In the genomic region with DNA sequence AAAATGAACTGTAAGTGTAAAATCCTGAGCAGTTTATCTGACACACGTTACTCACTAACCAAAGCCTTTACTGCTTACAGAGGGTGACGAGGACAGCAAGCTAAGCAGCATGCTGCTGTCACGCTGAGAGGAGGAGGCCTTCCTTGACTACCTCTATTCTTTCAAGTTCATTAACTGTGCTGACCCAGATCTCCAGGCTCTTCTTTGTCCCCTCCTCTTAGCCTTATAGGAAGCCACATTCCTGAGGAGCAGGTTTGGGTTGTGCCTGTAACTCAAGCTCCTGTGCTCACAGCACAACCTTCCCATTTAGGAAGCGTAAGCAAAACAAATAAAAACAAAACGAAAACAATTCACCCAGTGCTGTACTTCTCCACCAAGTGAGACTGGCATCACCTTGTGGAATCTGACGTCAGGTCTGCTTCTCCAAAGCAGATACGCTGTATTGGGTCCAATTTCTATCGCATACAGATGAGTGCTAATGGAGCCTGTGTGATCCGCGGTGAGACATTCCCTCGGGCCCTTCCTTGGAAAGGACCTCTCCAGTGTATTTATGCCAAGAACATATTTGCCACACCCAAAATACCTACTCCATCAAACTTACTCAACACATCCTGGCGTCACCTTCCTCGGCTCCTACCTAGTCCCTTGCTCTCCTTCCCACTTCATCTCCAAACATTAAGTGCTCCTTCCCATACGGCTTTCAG, we compare ENCODE assay signal across 17 mouse cellular contexts. TPM values are rescaled to one million over a fixed set of nuclear protein-coding genes. Genes with fewer than 3 reads are reported as not detected.
DNase-seq lines count a peak whose midpoint lies in the region; ATAC-seq and TF ChIP-seq lines count a peak whose summit lies in the region.
"Had no signal": no experiment of that assay in that cellular context is flagged by ENCODE, and none has a peak within 500 bp of the region (broad histone marks: within the 10 kb centered on the region; RNA-seq: fewer than 3 reads in every experiment).

No protein-coding gene starts in this region.

- peaks cover 9% of the 10 kb centered on the region; the same call in 1 of the 2 replicates for H3K4me1 ChIP-seq in cerebellum, adult 2 months (ENCODE audit: control insufficient read depth, insufficient read depth, low read length)
- H3K4me1 ChIP-seq in kidney, adult 2 months (ENCODE audit: control insufficient read depth, insufficient read depth, low read length): peaks cover 10% of the 10 kb centered on the region; the same call in 1 of the 2 replicates
- no peaks in the 10 kb centered on the region for H3K4me1 ChIP-seq in midbrain, embryonic 11.5 days (ENCODE audit: control insufficient read depth, insufficient read depth, low read length)
- peaks cover 5% of the 10 kb centered on the region for H3K4me1 ChIP-seq in midbrain, embryonic 16.5 days (ENCODE audit: control insufficient read depth, insufficient read depth, low read length)

- TF ChIP-seq CTCF in cerebellum, adult 2 months (IDR thresholded peaks at IDR 0.05; ENCODE audit: borderline replicate concordance, insufficient read depth, low read depth, low read length): no peak
- TF ChIP-seq CTCF in kidney, adult 2 months (conservative IDR thresholded peaks at IDR 0.05; ENCODE audit: insufficient read depth, insufficient read length, low read depth, low read length): no peak

- H3K9me3 ChIP-seq in midbrain, embryonic 11.5 days (ENCODE audit: control insufficient read depth, low read length): no peaks in the 10 kb centered on the region
- H3K9me3 ChIP-seq in midbrain, embryonic 16.5 days (replicated peaks; ENCODE audit: control insufficient read depth, low read length, poor library complexity, severe bottlenecking): no peaks in the 10 kb centered on the region
- H3K9me3 ChIP-seq: forebrain, embryonic 15.5 days; midbrain, embryonic 12.5 days had no signal

- H3K36me3 ChIP-seq in kidney, adult 2 months (ENCODE audit: control insufficient read depth, insufficient read depth, low read length): no peaks in the 10 kb centered on the region
- no peaks in the 10 kb centered on the region for H3K36me3 ChIP-seq in midbrain, embryonic 11.5 days (ENCODE audit: control insufficient read depth, insufficient read depth, low read length)
- no peaks in the 10 kb centered on the region for H3K36me3 ChIP-seq in midbrain, embryonic 16.5 days (ENCODE audit: control insufficient read depth, insufficient read depth, low read length)
- H3K36me3 ChIP-seq: forebrain, embryonic 15.5 days; midbrain, embryonic 12.5 days had no signal

- no peak for TF ChIP-seq POLR2A in cerebellum, adult 2 months (IDR thresholded peaks at IDR 0.05; ENCODE audit: borderline replicate concordance, insufficient read depth, low read length)
- no peak for TF ChIP-seq POLR2A in kidney, adult 2 months (IDR thresholded peaks at IDR 0.05; ENCODE audit: low read depth, low read length)

- peak; percentile 17 to 18 for DNase-seq in cerebellum, adult 2 months
- DNase-seq in cerebellum, postnatal 10 days: no peak
- peak; percentile 14 for DNase-seq in kidney, adult 2 months
- DNase-seq in kidney, postnatal 14 days: no peak
- peak; percentile 70 for DNase-seq in midbrain, embryonic 11.5 days (ENCODE audit: low spot score, missing footprints)
- peak; percentile 70 for DNase-seq in retina, embryonic 14.5 days (ENCODE audit: low spot score)
- DNase-seq in gastrocnemius, postnatal 10 days: no peak
- DNase-seq: cerebellum, adult 11-12 months; heart, adult 18-20 months; heart, postnatal 4 days; liver, postnatal 0 days; right cerebral cortex, adult 18-20 months; thymus, postnatal 4 days had no signal

- H3K27me3 ChIP-seq in cerebellum, adult 2 months (ENCODE audit: control insufficient read depth, insufficient read depth, low read length): no peaks in the 10 kb centered on the region
- no peaks in the 10 kb centered on the region for H3K27me3 ChIP-seq in kidney, adult 2 months (replicated peaks; ENCODE audit: control insufficient read depth, insufficient read depth, low read length)
- no peaks in the 10 kb centered on the region for H3K27me3 ChIP-seq in midbrain, embryonic 11.5 days (ENCODE audit: control insufficient read depth, insufficient read depth, low read length)
- H3K27me3 ChIP-seq in midbrain, embryonic 16.5 days (ENCODE audit: control insufficient read depth, insufficient read depth, low read depth, low read length): no peaks in the 10 kb centered on the region
- H3K27me3 ChIP-seq: forebrain, embryonic 15.5 days; midbrain, embryonic 12.5 days had no signal

- H3K27ac ChIP-seq in cerebellum, adult 2 months (ENCODE audit: insufficient read depth, low read length): no peak overlapping the region
- H3K27ac ChIP-seq in kidney, adult 2 months (ENCODE audit: insufficient read depth, low read depth, low read length): 0 out of 2 replicates have a peak overlapping the region, but pooled peaks have one; percentile 50
- no peak overlapping the region for H3K27ac ChIP-seq in midbrain, embryonic 11.5 days (ENCODE audit: low read depth, low read length)
- H3K27ac ChIP-seq in midbrain, embryonic 16.5 days (ENCODE audit: low read length): no peak overlapping the region
- H3K27ac ChIP-seq: forebrain, embryonic 15.5 days; midbrain, embryonic 12.5 days had no signal

- H3K4me3 ChIP-seq in cerebellum, adult 2 months (replicated peaks; ENCODE audit: insufficient read depth, low read depth, low read length): no peak overlapping the region
- 0 out of 2 replicates have a peak overlapping the region, but pooled peaks have one; percentile 3 for H3K4me3 ChIP-seq in kidney, adult 2 months (ENCODE audit: insufficient read depth, low read depth, low read length)
- no peak overlapping the region for H3K4me3 ChIP-seq in midbrain, embryonic 11.5 days (ENCODE audit: low read depth, low read length)
- no peak overlapping the region for H3K4me3 ChIP-seq in midbrain, embryonic 16.5 days (ENCODE audit: low read depth, low read length)
- H3K4me3 ChIP-seq: forebrain, embryonic 15.5 days; midbrain, embryonic 12.5 days; myocyte had no signal

- no peak for ATAC-seq in midbrain, embryonic 11.5 days (ENCODE audit: low FRiP score)
- ATAC-seq in midbrain, embryonic 16.5 days: no peak
- ATAC-seq: forebrain, embryonic 15.5 days; liver, postnatal 0 days had no signal

- no peak overlapping the region for H3K9ac ChIP-seq in midbrain, embryonic 11.5 days (ENCODE audit: low read length)
- H3K9ac ChIP-seq in midbrain, embryonic 16.5 days (ENCODE audit: low read depth, low read length): no peak overlapping the region
- H3K9ac ChIP-seq: forebrain, embryonic 15.5 days; liver, postnatal 0 days; midbrain, embryonic 12.5 days had no signal

- no peak overlapping the region for H3K4me2 ChIP-seq in midbrain, embryonic 11.5 days
- H3K4me2 ChIP-seq in midbrain, embryonic 16.5 days (ENCODE audit: low read length): no peak overlapping the region
- H3K4me2 ChIP-seq: forebrain, embryonic 15.5 days; midbrain, embryonic 12.5 days had no signal

- WGBS in cerebellum, adult 2 months: 42% methylated on average over 14 of the region's 14 CpGs
- WGBS in kidney, adult 2 months: 47% methylated on average over 14 of the region's 14 CpGs
- 80% methylated on average over 14 of the region's 14 CpGs for WGBS in midbrain, embryonic 11.5 days
- WGBS in midbrain, embryonic 16.5 days: 76% methylated on average over 14 of the region's 14 CpGs

RNA-seq across cellular contexts. Expression of gene Strn, which starts 10.1 kb away (rescaled TPM):
- polyA plus RNA-seq in cerebellum, adult 2 months (2012; rRNA removed): 24.6 and 25.0 TPM in 2 replicates
- polyA plus RNA-seq in kidney, adult 2 months (2012; rRNA removed): 6.4 and 6.5 TPM in 2 replicates
- 6.7 and 7.9 TPM in 2 replicates for polyA plus RNA-seq in midbrain, embryonic 11.5 days (2014; fragmentation: Nextera tagmentation; extraction: Ambion mirVana)
- 5.9 and 6.3 TPM in 2 replicates for polyA plus RNA-seq in midbrain, embryonic 16.5 days (2015; fragmentation: Nextera tagmentation; extraction: Ambion mirVana)
- total RNA-seq in gastrocnemius, postnatal 10 days (2021): 10 to 100 TPM; 11.7 to 13.0 TPM

Comparison
In these comparisons a context has a peak if more than half of its experiments do, and no peak if none do; other contexts are left out.
1. DNase-seq: peak in cerebellum, adult 2 months (2 of 2), kidney, adult 2 months (single experiment), midbrain, embryonic 11.5 days (single experiment) and retina, embryonic 14.5 days (single experiment); none in cerebellum, postnatal 10 days (0 of 2), kidney, postnatal 14 days (single experiment) and gastrocnemius, postnatal 10 days (single experiment).